Mouse (Mus musculus) neural tube, embryonic 14.5 days (tissue): ENCODE results near the gene Cideb. TPM values are rescaled to one million over a fixed set of nuclear protein-coding genes. Genes with fewer than 3 reads are reported as not detected.

Source experiments
- ATAC-seq: fragments of 200-750 bp; cut with Nextera tagmentation; 2 replicates; pipeline ENCODE4 v1.8.0; 2017; ENCODE audit warnings: low read depth, mild to moderate bottlenecking, moderate TSS enrichment, moderate library complexity
- H3K27ac ChIP-seq: fragments of 300-500 bp; sonication (generic); 2 replicates; pipeline ENCODE4 v1.5.1; 2014; ENCODE audit warnings: low read depth, mild to moderate bottlenecking, control low read depth, low read length, moderate library complexity, mixed read lengths
- H3K27me3 ChIP-seq: fragments of 300-500 bp; sonication (generic); 2 replicates; pipeline ENCODE4 v1.6.1; 2014; ENCODE audit warnings: low read length; ENCODE audit not compliant: control insufficient read depth, insufficient read depth
- H3K36me3 ChIP-seq: fragments of 300-500 bp; sonication (generic); 2 replicates; pipeline ENCODE4 v1.6.1; 2014; ENCODE audit warnings: low read length, mixed read lengths; ENCODE audit not compliant: control insufficient read depth, insufficient read depth
- H3K4me1 ChIP-seq: fragments of 300-500 bp; sonication (generic); 2 replicates; pipeline ENCODE4 v1.6.1; 2014; ENCODE audit warnings: low read length; ENCODE audit not compliant: control insufficient read depth, insufficient read depth
- H3K4me2 ChIP-seq: fragments of 300-500 bp; sonication (generic); 2 replicates; pipeline ENCODE4 v1.6.1; 2014; ENCODE audit warnings: mild to moderate bottlenecking, low read depth, low read length, control low read depth
- H3K4me3 ChIP-seq: fragments of 300-500 bp; sonication (generic); 2 replicates; pipeline ENCODE4 v1.5.1; 2014; ENCODE audit warnings: low read depth, low read length, control low read depth, mixed read lengths
- H3K9ac ChIP-seq: fragments of 300-500 bp; sonication (generic); replicated peaks from 2 replicates; pipeline ENCODE4 v1.6.1; 2014; ENCODE audit warnings: low read depth, mild to moderate bottlenecking, control low read depth, low read length, mixed read lengths
- H3K9me3 ChIP-seq: fragments of 300-500 bp; sonication (generic); 2 replicates; pipeline ENCODE4 v1.6.1; 2016; ENCODE audit warnings: low read length; ENCODE audit not compliant: control insufficient read depth
- WGBS: fragments of 180-500 bp; shearing (Covaris S2); extraction: QIAGEN DNeasy Blood & Tissue Kit; methylation state at CpG from one replicate; pipeline ENCODE4 v1.1.7; 2014; 5-methylcytosine and 5-hydroxymethylcytosine counted together
- polyA plus RNA-seq: library from polyadenylated mRNA; unstranded; fragments of >200 nt; fragmentation: Nextera tagmentation; extraction: Ambion mirVana; gene quantifications from 2 replicates; pipeline ENCODE4 v1.2.1, GENCODE M21; 2014

Gene Cideb
- polyA plus RNA-seq, 1 experiment from 2014 or later: not detected

DNA sequence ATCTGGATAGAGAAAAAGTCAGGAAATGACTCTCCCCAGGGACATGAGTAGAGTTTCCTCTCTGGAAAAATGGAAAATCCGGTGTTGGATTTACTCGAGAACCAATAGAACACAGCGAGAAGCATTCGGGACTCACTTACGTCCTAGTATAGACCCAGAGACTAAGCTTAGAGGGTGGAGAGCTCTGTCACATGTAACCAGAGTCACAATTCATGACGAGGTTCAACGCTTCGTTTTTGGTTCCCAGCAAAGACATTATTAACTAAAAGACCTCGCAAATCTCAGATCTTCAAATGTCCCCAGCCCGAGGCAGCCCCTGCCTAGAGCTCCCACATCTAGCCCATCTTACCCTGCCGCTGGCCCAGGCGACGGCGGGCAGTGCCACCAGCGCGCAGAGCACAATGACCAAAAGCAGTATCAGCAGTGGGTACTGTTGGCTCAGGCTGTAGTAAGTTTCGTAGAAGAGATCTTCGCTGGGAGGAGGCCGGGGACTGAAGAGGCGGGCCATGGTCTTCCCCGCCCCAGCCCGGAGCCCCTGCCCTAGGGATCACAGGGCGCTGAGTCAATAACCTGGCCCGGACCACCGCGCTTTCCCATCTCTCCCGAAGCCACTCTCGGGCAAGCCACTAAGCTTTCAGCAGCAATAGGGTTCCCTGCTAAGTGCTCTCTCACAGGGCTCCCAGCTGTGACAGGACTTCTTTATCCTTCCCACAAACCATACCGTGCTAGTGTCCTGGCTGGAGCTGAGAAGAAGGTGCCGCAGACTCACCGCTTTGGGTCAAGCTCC, 25.1 kb upstream of the Cideb start:
- Histone ChIP-seq H3K4me2 (peak overlapping the region; percentile 37; the same call in 1 of the 2 replicates), H3K9ac (no peak overlapping the region; the same call in 1 of the 2 replicates), H3K27ac (no peak overlapping the region)

DNA sequence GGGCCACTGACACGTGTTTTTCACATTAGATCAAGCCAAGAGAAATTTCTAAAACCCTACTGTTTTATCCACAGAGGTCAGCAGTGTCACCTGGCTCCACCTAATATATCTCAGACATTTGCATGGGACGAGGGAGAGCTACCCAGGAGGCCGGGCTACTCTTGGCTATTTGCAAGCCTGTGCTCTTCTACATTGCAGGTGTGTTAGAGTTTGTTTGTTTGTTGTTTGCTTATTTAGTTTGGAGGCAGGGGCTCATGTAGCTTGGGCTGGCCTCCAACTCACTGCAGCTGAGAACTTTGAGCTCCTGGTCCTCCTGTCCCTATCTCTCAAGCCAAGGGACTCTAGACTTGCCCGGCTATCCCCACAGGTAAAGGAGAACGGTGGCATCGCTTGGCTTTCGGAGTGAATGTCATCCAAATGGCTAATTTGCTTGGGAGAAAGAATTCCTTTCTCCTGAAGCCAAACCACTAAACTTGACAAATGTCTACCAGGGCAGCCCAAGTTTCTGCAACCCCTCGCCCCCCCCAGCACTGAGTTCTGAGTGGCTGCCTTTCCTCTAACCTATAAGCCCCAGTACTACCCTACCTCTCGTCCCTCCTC, 24.2 kb upstream of the Cideb start:
- Histone ChIP-seq H3K27me3 (peaks cover 29% of the 10 kb centered on the region), H3K4me1 (0 out of 2 replicates have a peak, but pooled peaks cover 2% of the 10 kb centered on the region), H3K4me3 (no peak overlapping the region), H3K9ac (no peak overlapping the region), H3K4me2 (peak overlapping the region; percentile 12; the same call in 1 of the 2 replicates), H3K36me3 (no peaks in the 10 kb centered on the region), H3K9me3 (no peaks in the 10 kb centered on the region), H3K27ac (no peak overlapping the region)
- ATAC-seq: no peak
- WGBS: 47% methylated on average over 9 of the region's 9 CpGs

More for the DNA sequence above, 25.1 kb upstream of the Cideb start:
- Histone ChIP-seq H3K36me3 (no peaks in the 10 kb centered on the region), H3K9me3 (no peaks in the 10 kb centered on the region), H3K27me3 (peaks cover 35% of the 10 kb centered on the region), H3K4me3 (peak overlapping the region; percentile 26), H3K4me1 (0 out of 2 replicates have a peak, but pooled peaks cover 3% of the 10 kb centered on the region)
- WGBS: 2% methylated on average over 31 of the region's 31 CpGs
- no peak for ATAC-seq

DNA sequence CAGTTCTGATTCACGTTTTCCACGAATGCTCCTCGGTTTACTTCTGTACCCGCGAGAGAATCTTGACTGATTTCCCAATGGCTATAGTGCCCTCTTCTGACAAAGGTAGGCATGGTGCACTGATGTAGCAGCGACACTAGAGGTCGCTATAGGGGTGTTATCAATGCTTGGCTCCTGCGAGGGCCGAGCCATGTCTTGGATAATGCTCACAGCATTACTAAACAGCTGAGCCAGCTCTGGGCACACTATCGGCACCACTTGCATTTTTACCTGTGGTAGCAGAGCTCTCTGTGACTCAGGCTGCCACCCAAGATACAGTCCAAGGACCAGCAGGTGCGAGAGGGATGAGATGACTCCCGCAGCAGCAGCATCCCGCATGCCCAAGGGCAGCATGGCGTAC, 23.1 kb upstream of the Cideb start:
- Histone ChIP-seq H3K4me2 (peak overlapping the region; percentile 19; the same call in 1 of the 2 replicates), H3K27me3 (peaks cover 20% of the 10 kb centered on the region; the same call in 1 of the 2 replicates), H3K4me1 (0 out of 2 replicates have a peak, but pooled peaks cover 2% of the 10 kb centered on the region), H3K27ac (no peak overlapping the region), H3K4me3 (no peak overlapping the region), H3K36me3 (no peaks in the 10 kb centered on the region), H3K9me3 (no peaks in the 10 kb centered on the region), H3K9ac (no peak overlapping the region)
- 13% methylated on average over 14 of the region's 14 CpGs for WGBS
- peak; percentile 84 for ATAC-seq

- H3K9ac ChIP-seq: no peak overlapping the region
- ATAC-seq: no peak
- WGBS: 84% methylated on average over 11 of the region's 11 CpGs
- H3K4me2 ChIP-seq: no peak overlapping the region
- no peak overlapping the region for H3K4me3 ChIP-seq
- H3K27ac ChIP-seq: no peak overlapping the region
- H3K27me3 ChIP-seq: peaks cover 16% of the 10 kb centered on the region; the same call in 1 of the 2 replicates
- H3K9me3 ChIP-seq: no peaks in the 10 kb centered on the region
- 0 out of 2 replicates have a peak, but pooled peaks cover 2% of the 10 kb centered on the region for H3K4me1 ChIP-seq
- H3K36me3 ChIP-seq: no peaks in the 10 kb centered on the region
These were observed 22.5 kb upstream of the Cideb start for GRCm38 (mm10) chr14:55780736-55781135.

DNA sequence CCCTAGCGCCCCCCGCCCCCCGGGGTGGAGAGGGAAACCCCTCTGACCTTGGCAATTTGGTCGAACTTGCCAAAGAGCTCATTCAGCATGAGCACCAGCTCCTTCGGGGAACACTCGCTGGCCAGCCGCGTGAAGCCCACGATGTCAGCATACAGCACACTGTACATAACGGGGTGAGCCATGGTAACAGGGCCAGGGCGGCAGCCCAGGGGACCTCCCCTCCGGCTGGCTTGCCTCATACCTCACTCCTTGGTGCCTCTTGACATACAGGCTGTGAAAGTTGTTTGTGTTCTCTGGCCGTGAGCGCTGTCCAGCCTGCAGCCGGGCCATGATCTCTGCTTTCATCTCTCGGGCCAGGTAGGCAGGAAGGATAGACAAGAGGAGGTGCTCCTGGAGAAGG, 21.4 kb upstream of the Cideb start:
- Histone ChIP-seq H3K27ac (no peak overlapping the region), H3K4me2 (no peak overlapping the region), H3K27me3 (peaks cover 10% of the 10 kb centered on the region; the same call in 1 of the 2 replicates), H3K9me3 (no peaks in the 10 kb centered on the region), H3K36me3 (no peaks in the 10 kb centered on the region), H3K9ac (no peak overlapping the region), H3K4me1 (0 out of 2 replicates have a peak, but pooled peaks cover 2% of the 10 kb centered on the region), H3K4me3 (no peak overlapping the region)
- no peak for ATAC-seq
- 61% methylated on average over 16 of the region's 16 CpGs for WGBS

DNA sequence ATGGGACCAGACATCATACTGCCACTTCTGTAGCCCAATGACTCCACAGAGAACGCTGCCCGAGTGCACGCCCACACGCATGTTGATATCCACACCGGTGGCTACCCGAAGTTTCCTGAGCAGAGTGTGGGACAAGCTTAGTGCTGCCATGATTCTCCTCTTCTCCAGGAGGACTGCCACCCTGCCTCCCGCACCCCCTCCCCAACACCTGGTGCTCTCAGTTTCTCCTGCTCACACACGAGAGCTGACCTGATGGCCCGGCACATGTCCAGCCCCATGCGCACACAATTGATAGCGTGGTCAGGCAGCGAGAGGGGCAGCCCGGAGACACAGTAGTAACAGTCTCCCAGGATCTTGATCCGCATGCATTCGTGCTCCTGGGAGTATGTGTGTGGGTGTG, 20.4 kb upstream of the Cideb start:
- no peaks in the 10 kb centered on the region for H3K36me3 ChIP-seq
- no peak overlapping the region for H3K4me2 ChIP-seq
- H3K9me3 ChIP-seq: no peaks in the 10 kb centered on the region
- 0 out of 2 replicates have a peak, but pooled peaks cover 2% of the 10 kb centered on the region for H3K4me1 ChIP-seq
- 89% methylated on average over 15 of the region's 15 CpGs for WGBS
- no peak for ATAC-seq
- H3K9ac ChIP-seq: no peak overlapping the region
- peaks cover 10% of the 10 kb centered on the region; the same call in 1 of the 2 replicates for H3K27me3 ChIP-seq
- H3K27ac ChIP-seq: no peak overlapping the region
- H3K4me3 ChIP-seq: no peak overlapping the region

DNA sequence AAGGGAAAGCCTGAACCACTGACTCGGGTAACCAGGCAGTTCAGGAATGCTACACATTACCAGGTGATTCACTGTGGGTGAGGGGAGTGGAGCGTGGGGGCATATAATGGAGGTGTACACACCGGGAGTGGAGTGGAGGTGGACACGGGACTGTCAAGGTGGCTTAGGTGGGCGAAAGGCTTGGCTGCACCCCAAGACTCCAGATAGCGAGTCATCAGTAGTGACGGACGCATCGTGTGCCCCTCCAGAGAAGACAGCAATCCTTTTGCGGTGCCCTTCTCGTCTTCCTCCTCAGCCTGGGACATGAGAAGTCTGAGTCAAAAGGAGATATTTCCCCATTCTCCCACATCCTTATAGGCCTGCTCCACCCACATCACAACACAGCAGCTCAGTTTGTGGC, 19.5 kb upstream of the Cideb start:
- Histone ChIP-seq H3K9ac (no peak overlapping the region), H3K4me2 (no peak overlapping the region), H3K36me3 (no peaks in the 10 kb centered on the region), H3K4me3 (no peak overlapping the region), H3K27ac (no peak overlapping the region), H3K4me1 (no peaks in the 10 kb centered on the region), H3K9me3 (no peaks in the 10 kb centered on the region), H3K27me3 (peaks cover 10% of the 10 kb centered on the region; the same call in 1 of the 2 replicates)
- no peak for ATAC-seq
- WGBS: 82% methylated on average over 11 of the region's 11 CpGs

DNA sequence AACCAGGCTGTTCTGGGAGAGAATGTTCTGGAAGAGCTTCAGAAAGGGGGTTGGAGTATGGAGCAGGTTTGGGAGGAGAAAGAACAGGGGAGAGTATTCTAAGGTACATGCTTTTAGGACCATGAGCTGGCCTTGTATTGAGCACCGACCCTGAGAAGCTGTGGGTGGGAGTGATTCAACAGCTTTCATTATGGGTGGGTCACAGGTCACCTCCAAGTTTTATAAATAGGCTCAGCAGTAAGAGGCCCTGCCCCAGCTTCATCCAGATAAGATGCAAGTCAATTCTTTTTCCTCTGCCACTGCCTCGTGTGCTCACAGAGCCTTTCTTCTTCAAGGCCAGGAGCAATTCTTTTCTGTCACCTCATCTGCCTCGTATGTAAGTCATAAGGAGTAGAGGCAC, 18.9 kb upstream of the Cideb start:
- Histone ChIP-seq H3K36me3 (no peaks in the 10 kb centered on the region), H3K27me3 (peaks cover 3% of the 10 kb centered on the region; the same call in 1 of the 2 replicates), H3K4me1 (no peaks in the 10 kb centered on the region), H3K9me3 (no peaks in the 10 kb centered on the region), H3K4me3 (no peak overlapping the region), H3K9ac (no peak overlapping the region), H3K27ac (no peak overlapping the region), H3K4me2 (no peak overlapping the region)
- WGBS: 55% methylated on average over 3 of the region's 3 CpGs
- no peak for ATAC-seq

GRCm38 (mm10) chr14:55776711-55777110, 18.5 kb upstream of the Cideb start:
- 82% methylated on average over 7 of the region's 7 CpGs for whole genome bisulfite sequencing

More at GRCm38 (mm10) chr14:55776711-55777110, 18.5 kb upstream of the Cideb start:
- Histone ChIP-seq H3K4me1 (no peaks in the 10 kb centered on the region), H3K9me3 (no peaks in the 10 kb centered on the region), H3K4me2 (no peak overlapping the region), H3K27ac (no peak overlapping the region), H3K9ac (no peak overlapping the region), H3K4me3 (no peak overlapping the region), H3K27me3 (peaks cover under 1% of the 10 kb centered on the region; the same call in 1 of the 2 replicates), H3K36me3 (no peaks in the 10 kb centered on the region)
- ATAC-seq: no peak
